Mouse (Mus musculus): ENCODE measurements around the gene Fgfr2.

- TF ChIP-seq ZNF384 (IDR thresholded peaks at IDR 0.05; ENCODE audit: low read depth, low read length) (no peak), HCFC1 (IDR thresholded peaks at IDR 0.05; ENCODE audit: borderline replicate concordance, insufficient read depth, low read length) (no peak), CHD2 (IDR thresholded peaks at IDR 0.05; ENCODE audit: low read depth, low read length) (no peak), ZC3H11A (IDR thresholded peaks at IDR 0.05; ENCODE audit: borderline replicate concordance, low read depth, low read length) (no peak), MAFK (IDR thresholded peaks at IDR 0.05; ENCODE audit: insufficient read depth, low read depth, low read length) (no peak)
Observed at GRCm38 (mm10) chr7:132600926-132601325, 522.2 kb downstream of the Fgfr2 start.
